Mouse (Mus musculus) spleen, embryonic (tissue): ENCODE data around the gene Hk1.

Experiments
- CTCF ChIA-PET: fragments of 350-600 bp; sonication (Branson Sonifier 250); formaldehyde crosslinking; loops from one replicate; lab custom pipeline; 2022; lab: Charles Lee

Hk1 gene

GRCm38 (mm10) chr10:62321457-62321856, 58.3 kb downstream of the Hk1 start:
- CTCF ChIA-PET: no interaction called here

GRCm38 (mm10) chr10:62320402-62320978, 59.2 kb downstream of the Hk1 start:
- CTCF ChIA-PET: no interaction called here

- CTCF ChIA-PET: no interaction called here
These were observed 60.6 kb downstream of the Hk1 start for GRCm38 (mm10) chr10:62319154-62319553.

GRCm38 (mm10) chr10:62316467-62316866, 63.2 kb downstream of the Hk1 start:
- CTCF ChIA-PET: no interaction called here

- CTCF ChIA-PET: interaction anchor here (0.7 kb wide), 2 partner anchors 49 to 66 kb away, joined by 3 to 8 read pairs; no protein-coding TSS in a partner anchor
These were observed 65.8 kb downstream of the Hk1 start for GRCm38 (mm10) chr10:62313885-62314424.

GRCm38 (mm10) chr10:62313140-62313539, 66.6 kb downstream of the Hk1 start:
- CTCF ChIA-PET: interaction anchor here (0.7 kb wide), 2 partner anchors 50 to 67 kb away, joined by 3 to 8 read pairs; no protein-coding TSS in a partner anchor

GRCm38 (mm10) chr10:62311464-62311863, 68.2 kb downstream of the Hk1 start:
- CTCF ChIA-PET: no interaction called here

GRCm38 (mm10) chr10:62310259-62311039, 69.3 kb downstream of the Hk1 start:
- CTCF ChIA-PET: no interaction called here

GRCm38 (mm10) chr10:62309593-62309992, 70.1 kb downstream of the Hk1 start:
- CTCF ChIA-PET: no interaction called here

- CTCF ChIA-PET: no interaction called here
These were observed 70.7 kb downstream of the Hk1 start for GRCm38 (mm10) chr10:62308896-62309491.

- CTCF ChIA-PET: no interaction called here
These were observed 73.2 kb downstream of the Hk1 start for GRCm38 (mm10) chr10:62306483-62306882.

GRCm38 (mm10) chr10:62305090-62305489, 74.6 kb downstream of the Hk1 start:
- CTCF ChIA-PET: interaction anchor here (0.9 kb wide), 1 partner anchor 115 kb away, joined by 3 read pairs; no protein-coding TSS in a partner anchor

- CTCF ChIA-PET: no interaction called here
These were observed 79.5 kb downstream of the Hk1 start for GRCm38 (mm10) chr10:62300006-62300827.

- CTCF ChIA-PET: interaction anchor here (0.5 kb wide), 1 partner anchor 11 kb away, joined by 3 read pairs; no protein-coding TSS in a partner anchor
These were observed 83.4 kb downstream of the Hk1 start for GRCm38 (mm10) chr10:62296086-62296872.

GRCm38 (mm10) chr10:62294112-62294511, 85.6 kb downstream of the Hk1 start:
- CTCF ChIA-PET: no interaction called here

- CTCF ChIA-PET: no interaction called here
These were observed 92.1 kb downstream of the Hk1 start for GRCm38 (mm10) chr10:62287460-62288124.

GRCm38 (mm10) chr10:62283206-62283792, 96.4 kb downstream of the Hk1 start:
- CTCF ChIA-PET: no interaction called here

GRCm38 (mm10) chr10:62282782-62283181, 96.9 kb downstream of the Hk1 start:
- CTCF ChIA-PET: no interaction called here

- CTCF ChIA-PET: no interaction called here
These were observed 100.0 kb downstream of the Hk1 start for GRCm38 (mm10) chr10:62279671-62280070.

- CTCF ChIA-PET: no interaction called here
These were observed 100.6 kb downstream of the Hk1 start for GRCm38 (mm10) chr10:62279066-62279465.
